Mouse (Mus musculus) heart, adult 2 months (tissue): ENCODE results near the gene Atp2b2. TPM values are rescaled to one million over a fixed set of nuclear protein-coding genes. Genes with fewer than 3 reads are reported as not detected.

ENCODE experiments used
- DNase-seq, 2 experiments: peaks; one replicate each; pipeline ENCODE4 v3.0.0; 2021
- H3K27ac ChIP-seq: fragments of 200-600 bp; 2 replicates; pipeline ENCODE4 v1.8.1; 2022
- H3K27me3 ChIP-seq: fragments of 200-500 bp; 2 replicates; pipeline ENCODE4 v1.6.1; 2012; ENCODE audit warnings: mild to moderate bottlenecking, low read length, inconsistent platforms, mixed read lengths; ENCODE audit not compliant: control insufficient read depth, insufficient read depth
- H3K36me3 ChIP-seq: fragments of 200-500 bp; 2 replicates; pipeline ENCODE4 v1.6.1; 2012; ENCODE audit warnings: low read length, inconsistent platforms; ENCODE audit not compliant: control insufficient read depth, insufficient read depth
- H3K4me1 ChIP-seq: fragments of 200-500 bp; 2 replicates; pipeline ENCODE4 v1.6.1; 2011; ENCODE audit warnings: low read length; ENCODE audit not compliant: control insufficient read depth, insufficient read depth
- H3K4me3 ChIP-seq: fragments of 200-600 bp; 2 replicates; pipeline ENCODE4 v1.8.1; 2022
- H3K79me2 ChIP-seq: fragments of 200-500 bp; replicated peaks from 2 replicates; pipeline ENCODE4 v1.6.1; 2012; ENCODE audit warnings: mild to moderate bottlenecking, inconsistent platforms, low read length, moderate library complexity, mixed read lengths; ENCODE audit not compliant: control insufficient read depth, insufficient read depth
- H3K9ac ChIP-seq: fragments of 200-500 bp; 2 replicates; pipeline ENCODE4 v1.6.1; 2012; ENCODE audit warnings: low read depth, mild to moderate bottlenecking, control low read depth, inconsistent platforms, low read length, mixed read lengths
- CTCF ChIP-seq: fragments of 200-600 bp; IDR thresholded peaks from 2 replicates; pipeline ENCODE4 v1.8.1; 2022; ENCODE audit warnings: antibody characterized with exemption, mild to moderate bottlenecking, moderate library complexity
- EP300 ChIP-seq: fragments of 200-500 bp; IDR thresholded peaks from 2 replicates; pipeline ENCODE4 v1.6.1; 2011; ENCODE audit warnings: low read depth, low read length, control low read depth; ENCODE audit not compliant: insufficient read depth
- POLR2A ChIP-seq: fragments of 200-500 bp; IDR thresholded peaks from 2 replicates; pipeline ENCODE4 v1.6.1; 2011; ENCODE audit warnings: mild to moderate bottlenecking, low read depth, low read length, control low read depth; ENCODE audit not compliant: insufficient read depth
- WGBS: fragments of 180-500 bp; shearing (Covaris S2); methylation state at CpG from one replicate; pipeline ENCODE4 v1.1.7; 2018; 5-methylcytosine and 5-hydroxymethylcytosine counted together
- intact Hi-C: fragments of 180-260 bp; cut with DNase I; formaldehyde crosslinking; loops from one replicate; pipeline ENCODE4 v1.15.1; 2025
- polyA plus RNA-seq: library from polyadenylated mRNA; depleted of rRNA; stranded (reverse); fragments of >200 nt; gene quantifications from 2 replicates; pipeline ENCODE4 v1.2.3, GENCODE M21; 2012
- total RNA-seq, 2 experiments: library from RNA; stranded (reverse); gene quantifications; 2 replicates each; pipeline ENCODE4 v1.2.3; 2021

Atp2b2 gene
- total and polyA plus RNA-seq, 3 experiments, result 0.64 to 1.1 (median 0.84) TPM

- Histone ChIP-seq H3K79me2 (no peaks in the 10 kb centered on the region), H3K4me1 (no peaks in the 10 kb centered on the region), H3K9ac (no peak overlapping the region), H3K27ac (no peak overlapping the region), H3K36me3 (no peaks in the 10 kb centered on the region), H3K4me3 (no peak overlapping the region), H3K27me3 (no peaks in the 10 kb centered on the region; the same call in 1 of the 2 replicates)
- 54% methylated on average over 15 of the region's 15 CpGs for WGBS
- intact Hi-C loops, result no loop called here
- no peak for TF ChIP-seq POLR2A
- no peak for TF ChIP-seq EP300
- no peak for TF ChIP-seq CTCF
- DNase-seq, result no peak
Measured at GRCm38 (mm10) chr6:114058030-114058808, 15.8 kb upstream of the Atp2b2 start.

GRCm38 (mm10) chr6:114055311-114055710 lies 12.9 kb upstream of the Atp2b2 start:
- no peaks in the 10 kb centered on the region for H3K4me1 ChIP-seq
- no peaks in the 10 kb centered on the region for H3K79me2 ChIP-seq
- no peak overlapping the region for H3K4me3 ChIP-seq
- H3K27me3 ChIP-seq, result no peaks in the 10 kb centered on the region
- TF ChIP-seq CTCF (no peak), EP300 (no peak), POLR2A (no peak)
- no peaks in the 10 kb centered on the region for H3K36me3 ChIP-seq
- intact Hi-C loops, result no loop called here
- H3K9ac ChIP-seq, result no peak overlapping the region
- H3K27ac ChIP-seq, result no peak overlapping the region
- WGBS, result 65% methylated on average over 7 of the region's 7 CpGs
- DNase-seq, result no peak

GRCm38 (mm10) chr6:114044962-114045361 lies 2.5 kb upstream of the Atp2b2 start:
- intact Hi-C loops, result no loop called here
- DNase-seq, result no peak
- Histone ChIP-seq H3K79me2 (no peaks in the 10 kb centered on the region), H3K27ac (no peak overlapping the region), H3K9ac (no peak overlapping the region), H3K4me3 (no peak overlapping the region), H3K27me3 (peaks cover 3% of the 10 kb centered on the region), H3K36me3 (no peaks in the 10 kb centered on the region), H3K4me1 (no peaks in the 10 kb centered on the region)
- 60% methylated on average over 8 of the region's 8 CpGs for WGBS
- no peak for TF ChIP-seq POLR2A
- TF ChIP-seq EP300, result no peak
- TF ChIP-seq CTCF, result no peak

GRCm38 (mm10) chr6:114042836-114043235 lies 423 bp upstream of the Atp2b2 start:
- Histone ChIP-seq H3K79me2 (no peaks in the 10 kb centered on the region), H3K9ac (no peak overlapping the region), H3K36me3 (no peaks in the 10 kb centered on the region), H3K4me3 (no peak overlapping the region), H3K4me1 (no peaks in the 10 kb centered on the region), H3K27me3 (peaks cover 3% of the 10 kb centered on the region), H3K27ac (no peak overlapping the region)
- no peak for DNase-seq
- WGBS, result 83% methylated on average over 7 of the region's 7 CpGs
- TF ChIP-seq POLR2A (no peak), EP300 (no peak), CTCF (no peak)
- intact Hi-C loops, result no loop called here

- intact Hi-C loops, result no loop called here
- H3K79me2 ChIP-seq, result no peaks in the 10 kb centered on the region
- no peaks in the 10 kb centered on the region for H3K36me3 ChIP-seq
- TF ChIP-seq CTCF (no peak), POLR2A (no peak), EP300 (no peak)
- H3K4me3 ChIP-seq, result no peak overlapping the region
- H3K4me1 ChIP-seq, result no peaks in the 10 kb centered on the region
- 36% methylated on average over 21 of the region's 52 CpGs for WGBS
- H3K27me3 ChIP-seq, result peaks cover 3% of the 10 kb centered on the region
- H3K27ac ChIP-seq, result no peak overlapping the region
- no peak overlapping the region for H3K9ac ChIP-seq
- DNase-seq, result no peak
Measured at GRCm38 (mm10) chr6:114041911-114042284, 515 bp downstream of the Atp2b2 start.

GRCm38 (mm10) chr6:114041097-114041910 lies 1.1 kb downstream of the Atp2b2 start:
- TF ChIP-seq CTCF, result peak; percentile 29
- TF ChIP-seq POLR2A, result no peak
- TF ChIP-seq EP300, result no peak
- no peaks in the 10 kb centered on the region for H3K4me1 ChIP-seq
- no peaks in the 10 kb centered on the region for H3K79me2 ChIP-seq
- H3K27ac ChIP-seq, result no peak overlapping the region
- intact Hi-C loops, result no loop called here
- DNase-seq, result no peak
- WGBS, result 5% methylated on average over 39 of the region's 39 CpGs
- H3K27me3 ChIP-seq, result peaks cover 3% of the 10 kb centered on the region
- H3K9ac ChIP-seq, result no peak overlapping the region
- H3K36me3 ChIP-seq, result no peaks in the 10 kb centered on the region
- peak overlapping the region; percentile 32; the same call in 1 of the 2 replicates for H3K4me3 ChIP-seq
